Mouse (Mus musculus) neural tube, embryonic 12.5 days (tissue): ENCODE measurements around the gene Pik3r1. TPM values are rescaled to one million over a fixed set of nuclear protein-coding genes. Genes with fewer than 3 reads are reported as not detected.

Experiments used
- ATAC-seq: fragments of 200-750 bp; cut with Nextera tagmentation; 2 replicates; pipeline ENCODE4 v1.8.0; 2017; ENCODE audit warnings: low read depth, mild to moderate bottlenecking, moderate TSS enrichment, moderate library complexity; ENCODE audit not compliant: low FRiP score
- H3K27ac ChIP-seq: fragments of 300-500 bp; sonication (generic); 2 replicates; pipeline ENCODE4 v1.5.1; 2016
- H3K27me3 ChIP-seq: fragments of 300-500 bp; sonication (generic); replicated peaks from 2 replicates; pipeline ENCODE4 v1.6.1; 2016; ENCODE audit warnings: mild to moderate bottlenecking
- H3K36me3 ChIP-seq: fragments of 300-500 bp; sonication (generic); 2 replicates; pipeline ENCODE4 v1.6.1; 2016; ENCODE audit warnings: mild to moderate bottlenecking
- H3K4me1 ChIP-seq: fragments of 300-500 bp; sonication (generic); 2 replicates; pipeline ENCODE4 v1.6.1; 2016
- H3K4me2 ChIP-seq: fragments of 300-500 bp; sonication (generic); replicated peaks from 2 replicates; pipeline ENCODE4 v1.6.1; 2016; ENCODE audit warnings: mild to moderate bottlenecking
- H3K4me3 ChIP-seq: fragments of 300-500 bp; sonication (generic); 2 replicates; pipeline ENCODE4 v1.5.1; 2016
- H3K9ac ChIP-seq: fragments of 300-500 bp; sonication (generic); 2 replicates; pipeline ENCODE4 v1.6.1; 2016; ENCODE audit warnings: mild to moderate bottlenecking
- H3K9me3 ChIP-seq: fragments of 300-500 bp; sonication (generic); 2 replicates; pipeline ENCODE4 v1.6.1; 2016; ENCODE audit warnings: mild to moderate bottlenecking
- WGBS: fragments of 180-500 bp; shearing (Covaris S2); methylation state at CpG from one replicate; pipeline ENCODE4 v1.1.7; 2016; 5-methylcytosine and 5-hydroxymethylcytosine counted together
- polyA plus RNA-seq: library from polyadenylated mRNA; unstranded; fragments of >200 nt; fragmentation: Nextera tagmentation; extraction: Ambion mirVana; gene quantifications from 2 replicates; pipeline ENCODE4 v1.2.1, GENCODE M21; 2016

Gene Pik3r1
- polyA plus RNA-seq, 1 experiment from 2014 or later, result 36.9 TPM

DNA sequence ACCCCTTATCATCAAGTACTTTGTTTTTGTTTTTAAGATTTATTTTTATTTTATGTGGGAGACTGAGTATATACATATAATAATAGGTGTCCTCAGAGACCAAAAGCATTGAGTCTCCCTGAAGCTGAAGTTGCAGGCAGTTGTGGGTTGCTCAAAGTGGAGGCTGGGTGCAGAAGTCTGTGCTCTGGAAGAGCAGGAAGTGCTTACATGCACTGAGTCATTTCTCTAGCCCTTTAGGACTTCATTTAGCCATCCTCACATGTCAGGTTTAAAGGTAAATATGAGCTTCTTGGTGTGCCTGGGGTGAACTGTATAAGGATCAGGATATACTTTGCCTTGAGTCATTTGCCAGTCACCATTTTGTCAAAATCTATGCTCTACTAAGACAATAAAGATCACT lies 133.6 kb downstream of the Pik3r1 start:
- no peak overlapping the region for H3K4me2 ChIP-seq
- no peaks in the 10 kb centered on the region for H3K4me1 ChIP-seq
- no peaks in the 10 kb centered on the region for H3K9me3 ChIP-seq
- H3K36me3 ChIP-seq, result no peaks in the 10 kb centered on the region
- no peak overlapping the region for H3K9ac ChIP-seq
- no peak overlapping the region for H3K27ac ChIP-seq
- ATAC-seq, result no peak
- H3K4me3 ChIP-seq, result no peak overlapping the region
- H3K27me3 ChIP-seq, result no peaks in the 10 kb centered on the region

DNA sequence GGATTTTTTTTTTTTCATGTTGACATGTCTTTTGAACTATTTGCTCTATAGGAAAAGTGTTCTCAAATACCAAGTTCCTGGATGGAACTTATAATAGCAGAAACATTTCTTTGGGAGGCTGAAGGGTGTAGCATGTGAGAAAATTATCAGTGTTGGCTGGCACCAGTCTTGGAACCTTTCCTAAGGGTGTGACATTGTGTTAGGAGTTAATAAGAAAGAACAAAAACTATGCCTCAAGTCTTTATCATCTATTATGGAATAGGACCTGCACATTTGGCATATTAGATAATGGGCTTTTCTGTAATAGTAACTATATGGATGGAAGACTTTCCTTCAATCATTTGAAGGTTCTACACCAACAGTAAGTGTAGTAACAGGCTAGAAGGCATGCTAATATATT lies 134.4 kb downstream of the Pik3r1 start:
- Histone ChIP-seq H3K4me1 (no peaks in the 10 kb centered on the region), H3K27ac (no peak overlapping the region), H3K36me3 (no peaks in the 10 kb centered on the region), H3K4me2 (no peak overlapping the region), H3K27me3 (no peaks in the 10 kb centered on the region), H3K4me3 (no peak overlapping the region), H3K9ac (no peak overlapping the region), H3K9me3 (no peaks in the 10 kb centered on the region)
- ATAC-seq, result no peak

DNA sequence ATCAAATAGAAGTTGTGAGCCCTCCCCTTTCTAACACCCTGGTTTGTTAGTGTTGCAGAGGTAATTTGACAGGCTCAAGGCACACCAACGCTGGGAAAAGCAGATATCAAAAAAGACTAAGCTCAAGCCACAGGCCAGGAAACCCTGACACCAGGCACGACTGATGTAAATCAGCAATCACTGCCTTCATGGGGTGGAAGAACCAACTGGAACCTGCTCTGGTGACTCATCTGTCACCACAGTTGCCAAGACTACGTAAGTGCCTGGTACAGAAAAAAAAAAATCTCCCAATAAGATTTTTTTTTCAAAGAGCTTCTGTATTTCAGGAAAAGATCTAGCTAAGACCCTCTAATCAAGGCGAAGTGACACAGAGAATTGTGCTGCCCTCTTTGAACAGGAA lies 135.2 kb downstream of the Pik3r1 start:
- no peaks in the 10 kb centered on the region for H3K9me3 ChIP-seq
- no peaks in the 10 kb centered on the region for H3K4me1 ChIP-seq
- H3K27me3 ChIP-seq, result no peaks in the 10 kb centered on the region
- H3K4me3 ChIP-seq, result no peak overlapping the region
- H3K9ac ChIP-seq, result no peak overlapping the region
- no peak overlapping the region for H3K4me2 ChIP-seq
- H3K27ac ChIP-seq, result no peak overlapping the region
- no peak for ATAC-seq
- 78% methylated on average over 4 of the region's 4 CpGs for WGBS
- H3K36me3 ChIP-seq, result no peaks in the 10 kb centered on the region

DNA sequence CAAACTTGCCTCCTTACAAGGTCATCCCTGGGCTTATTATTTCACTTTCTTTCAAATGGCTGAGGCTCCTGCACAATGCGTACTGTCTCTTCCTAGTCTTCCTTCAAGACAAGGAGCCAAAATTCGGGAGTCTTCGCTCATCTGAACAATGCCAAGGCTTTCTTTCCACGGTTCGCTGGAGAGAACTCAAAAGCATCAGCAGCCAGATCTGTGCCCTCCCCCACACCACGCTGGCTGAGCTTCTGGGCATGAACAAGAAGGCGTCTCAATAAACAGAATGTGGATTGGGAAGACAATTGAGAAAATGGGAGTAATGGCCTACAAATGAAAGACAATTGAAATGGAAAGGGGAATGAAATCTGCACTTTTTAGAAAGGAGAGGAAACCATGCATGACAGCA lies 136.5 kb downstream of the Pik3r1 start:
- no peak for ATAC-seq
- Histone ChIP-seq H3K36me3 (no peaks in the 10 kb centered on the region), H3K4me3 (no peak overlapping the region), H3K27me3 (no peaks in the 10 kb centered on the region), H3K27ac (no peak overlapping the region), H3K9me3 (no peaks in the 10 kb centered on the region), H3K4me1 (no peaks in the 10 kb centered on the region), H3K9ac (no peak overlapping the region), H3K4me2 (no peak overlapping the region)
- 52% methylated on average over 7 of the region's 7 CpGs for WGBS
